Mouse (Mus musculus) stomach, embryonic 16.5 days (tissue): ENCODE results near the gene Mark4. TPM values are rescaled to one million over a fixed set of nuclear protein-coding genes. Genes with fewer than 3 reads are reported as not detected.

ENCODE experiments used
- ATAC-seq: fragments of 200-750 bp; cut with Nextera tagmentation; 2 replicates; pipeline ENCODE4 v1.8.0; 2017; ENCODE audit warnings: moderate number of reproducible peaks, moderate TSS enrichment; ENCODE audit not compliant: insufficient read depth, low FRiP score
- H3K27ac ChIP-seq: fragments of 300-500 bp; sonication (generic); 2 replicates; pipeline ENCODE4 v1.5.1; 2014; ENCODE audit warnings: low read length
- H3K27me3 ChIP-seq: fragments of 300-500 bp; sonication (generic); 2 replicates; pipeline ENCODE4 v1.6.1; 2014; ENCODE audit warnings: low read length, control low read depth, mixed read lengths; ENCODE audit not compliant: control insufficient read depth, insufficient read depth
- H3K36me3 ChIP-seq: fragments of 300-500 bp; sonication (generic); 2 replicates; pipeline ENCODE4 v1.6.1; 2014; ENCODE audit warnings: low read length; ENCODE audit not compliant: control insufficient read depth, insufficient read depth
- H3K4me1 ChIP-seq: fragments of 300-500 bp; sonication (generic); 2 replicates; pipeline ENCODE4 v1.6.1; 2014; ENCODE audit warnings: low read length, control low read depth, mixed read lengths; ENCODE audit not compliant: control insufficient read depth, insufficient read depth
- H3K4me2 ChIP-seq: fragments of 300-500 bp; sonication (generic); 2 replicates; pipeline ENCODE4 v1.6.1; 2014; ENCODE audit warnings: low read depth, low read length, mixed read lengths
- H3K4me3 ChIP-seq: fragments of 300-500 bp; sonication (generic); replicated peaks from 2 replicates; pipeline ENCODE4 v1.5.1; 2014; ENCODE audit warnings: mild to moderate bottlenecking, low read length
- H3K9ac ChIP-seq: fragments of 300-500 bp; sonication (generic); 2 replicates; pipeline ENCODE4 v1.6.1; 2014; ENCODE audit warnings: low read length
- H3K9me3 ChIP-seq: fragments of 300-500 bp; sonication (generic); replicated peaks from 2 replicates; pipeline ENCODE4 v1.6.1; 2016; ENCODE audit warnings: low read length, control low read depth; ENCODE audit not compliant: control insufficient read depth
- WGBS: fragments of 180-500 bp; shearing (Covaris S2); extraction: QIAGEN DNeasy Blood & Tissue Kit; methylation state at CpG from one replicate; pipeline ENCODE4 v1.1.7; 2014; 5-methylcytosine and 5-hydroxymethylcytosine counted together
- microRNA counts: library from miRNA; unstranded; fragments of <30 nt; microRNA quantifications from one replicate; lab custom pipeline; 2016
- microRNA-seq: library from miRNA; unstranded; fragments of <30 nt; microRNA quantifications from one replicate; pipeline ENCODE4, GENCODE M21; 2016
- polyA plus RNA-seq: library from polyadenylated mRNA; unstranded; fragments of >200 nt; fragmentation: Nextera tagmentation; extraction: Ambion mirVana; gene quantifications from 2 replicates; pipeline ENCODE4 v1.2.1, GENCODE M21; 2015

The Mark4 gene
- polyA plus RNA-seq, 1 experiment from 2014 or later, result 5.9 TPM

- Histone ChIP-seq H3K9ac (peak within 1 kb of the TSS; percentile 80), H3K27me3 (no peaks in the 10 kb centered on the region), H3K36me3 (peaks cover 9% of the 10 kb centered on the region), H3K27ac (no peak within 1 kb of the TSS), H3K9me3 (no peaks in the 10 kb centered on the region), H3K4me3 (peak within 1 kb of the TSS; percentile 90), H3K4me1 (peaks cover 10% of the 10 kb centered on the region), H3K4me2 (peak within 1 kb of the TSS; percentile 91)
- peak; percentile 96 for ATAC-seq
- WGBS, result 6% methylated on average over 46 of the region's 48 CpGs
Observed at GRCm38 (mm10) chr7:19381377-19382165, 77.0 kb downstream of the Mark4 start, which contains the start of gene Ercc2. Gene Ercc2 (plus strand): TSS chr7:19382010.

DNA sequence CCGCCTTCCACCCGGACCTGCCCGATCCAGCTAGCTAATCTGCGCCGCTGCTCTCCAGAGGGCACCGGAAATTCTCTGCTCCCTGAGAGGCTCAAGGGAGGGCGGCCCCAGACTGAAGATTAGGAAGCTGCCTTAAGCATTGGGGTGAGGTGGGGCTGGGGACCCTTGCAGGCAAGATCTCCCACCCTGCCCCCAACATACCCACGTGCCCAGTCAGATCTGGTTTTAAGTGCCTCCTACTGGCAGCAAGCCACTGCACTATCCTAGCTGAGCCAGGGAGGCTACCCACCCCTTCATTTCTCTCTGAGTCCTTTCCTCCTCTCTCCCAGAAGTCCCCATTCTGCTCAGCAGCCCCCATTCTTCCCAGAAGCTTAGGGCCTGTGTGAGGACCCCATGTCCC, 80.6 kb downstream of the Mark4 start:
- Histone ChIP-seq H3K36me3 (0 out of 2 replicates have a peak, but pooled peaks cover 6% of the 10 kb centered on the region), H3K9ac (no peak overlapping the region), H3K4me1 (peaks cover 6% of the 10 kb centered on the region), H3K27ac (no peak overlapping the region), H3K9me3 (no peaks in the 10 kb centered on the region), H3K27me3 (no peaks in the 10 kb centered on the region), H3K4me2 (no peak overlapping the region), H3K4me3 (no peak overlapping the region)
- ATAC-seq, result no peak
- WGBS, result 71% methylated on average over 8 of the region's 8 CpGs

GRCm38 (mm10) chr7:19376019-19376418, 82.6 kb downstream of the Mark4 start:
- Histone ChIP-seq H3K4me3 (no peak overlapping the region), H3K4me2 (no peak overlapping the region), H3K4me1 (no peaks in the 10 kb centered on the region), H3K9me3 (no peaks in the 10 kb centered on the region), H3K27me3 (no peaks in the 10 kb centered on the region), H3K36me3 (0 out of 2 replicates have a peak, but pooled peaks cover 6% of the 10 kb centered on the region), H3K9ac (no peak overlapping the region), H3K27ac (no peak overlapping the region)
- ATAC-seq, result no peak
- WGBS, result 81% methylated on average over 4 of the region's 4 CpGs

DNA sequence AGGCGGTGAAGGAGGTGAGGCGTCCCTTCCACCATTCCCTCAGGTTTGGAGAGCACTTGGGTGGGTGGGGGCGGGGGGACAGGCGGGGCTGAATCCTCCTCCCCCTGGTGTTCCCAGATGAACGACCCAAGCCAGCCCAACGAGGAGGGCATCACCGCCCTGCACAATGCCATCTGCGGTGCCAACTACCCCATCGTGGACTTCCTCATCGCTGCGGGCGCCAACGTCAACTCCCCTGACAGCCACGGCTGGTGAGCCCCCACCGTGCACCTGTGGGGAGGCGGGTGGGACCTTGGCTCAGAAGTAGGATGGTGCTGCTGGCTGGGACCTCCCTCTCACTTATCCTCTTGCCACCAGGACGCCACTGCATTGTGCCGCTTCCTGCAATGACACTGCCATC, 83.3 kb downstream of the Mark4 start:
- Histone ChIP-seq H3K9me3 (no peaks in the 10 kb centered on the region), H3K4me1 (no peaks in the 10 kb centered on the region), H3K4me3 (no peak overlapping the region), H3K27me3 (no peaks in the 10 kb centered on the region), H3K9ac (no peak overlapping the region), H3K4me2 (no peak overlapping the region), H3K27ac (no peak overlapping the region), H3K36me3 (0 out of 2 replicates have a peak, but pooled peaks cover 6% of the 10 kb centered on the region)
- 77% methylated on average over 18 of the region's 18 CpGs for WGBS
- no peak for ATAC-seq

MicroRNA genes within 50 kb of the gene (microRNA counts, 519-probe panel; counts per million panel counts)
- microRNA mmu-miR-343 (lab: Ali Mortazavi, UCI), result not detected

Small RNA genes within 50 kb of the gene (microRNA-seq; reads per million reads assigned to microRNA genes)
- gene Mir343, result not detected

Other genes with a start within 250 kb of the Mark4 start
- gene Gpr4, start 246.3 kb downstream of the Mark4 start, polyA plus RNA-seq, result 1.4 and 1.7 TPM in 2 replicates
- gene Opa3, start 230.5 kb downstream of the Mark4 start, polyA plus RNA-seq, result 33.0 and 34.5 TPM in 2 replicates
- 77.8 and 85.6 TPM in 2 replicates for gene Vasp, start 187.0 kb downstream of the Mark4 start, polyA plus RNA-seq
- gene Ppm1n, start 178.8 kb downstream of the Mark4 start, polyA plus RNA-seq, result 0.17 TPM in 1 of 2 replicates, not detected in the other
- gene Rtn2, start 176.2 kb downstream of the Mark4 start, polyA plus RNA-seq, result 14.8 and 21.7 TPM in 2 replicates
- 0.25 and 0.27 TPM in 2 replicates for gene Fosb, start 148.8 kb downstream of the Mark4 start, polyA plus RNA-seq
- gene Ercc1, start 114.0 kb downstream of the Mark4 start, polyA plus RNA-seq, result 61.4 and 66.5 TPM in 2 replicates
- gene Cd3eap, start 99.3 kb downstream of the Mark4 start, polyA plus RNA-seq, result 22.9 and 23.0 TPM in 2 replicates
- 7.8 and 9.6 TPM in 2 replicates for gene Ppp1r13l, start 99.1 kb downstream of the Mark4 start, polyA plus RNA-seq
- 11.7 and 11.8 TPM in 2 replicates for gene Ercc2, start 76.8 kb downstream of the Mark4 start, polyA plus RNA-seq
- 13.3 and 15.8 TPM in 2 replicates for gene Klc3, start 54.7 kb downstream of the Mark4 start, polyA plus RNA-seq
- gene Ckm, start 54.0 kb downstream of the Mark4 start, polyA plus RNA-seq, result 50.9 and 378 TPM in 2 replicates
- 0.71 and 0.85 TPM in 2 replicates for gene Exoc3l2, start 4.5 kb upstream of the Mark4 start, polyA plus RNA-seq
- 1.4 and 1.5 TPM in 2 replicates for gene Bloc1s3, start 49.5 kb upstream of the Mark4 start, polyA plus RNA-seq
- 101 and 102 TPM in 2 replicates for gene Trappc6a, start 49.6 kb upstream of the Mark4 start, polyA plus RNA-seq
- gene Nkpd1, start 59.0 kb upstream of the Mark4 start, polyA plus RNA-seq, result 1.8 and 3.3 TPM in 2 replicates
- gene Ppp1r37, start 104.3 kb upstream of the Mark4 start, polyA plus RNA-seq, result 19.1 and 20.4 TPM in 2 replicates
- 2.8 and 3.7 TPM in 2 replicates for gene Zfp296, start 118.5 kb upstream of the Mark4 start, polyA plus RNA-seq
- 141 and 153 TPM in 2 replicates for gene Gemin7, start 118.8 kb upstream of the Mark4 start, polyA plus RNA-seq
- 28.6 and 35.2 TPM in 2 replicates for gene Clasrp, start 145.7 kb upstream of the Mark4 start, polyA plus RNA-seq
- gene Relb, start 170.6 kb upstream of the Mark4 start, polyA plus RNA-seq, result 9.0 and 11.3 TPM in 2 replicates
- 58.2 and 59.4 TPM in 2 replicates for gene Clptm1, start 206.2 kb upstream of the Mark4 start, polyA plus RNA-seq
- 80.5 and 93.2 TPM in 2 replicates for gene Apoc2, start 219.1 kb upstream of the Mark4 start, polyA plus RNA-seq
- 1.2 and 7.2 TPM in 2 replicates for gene Gm44805, start 222.6 kb upstream of the Mark4 start, polyA plus RNA-seq
- 11.4 and 16.8 TPM in 2 replicates for gene Apoc4, start 222.7 kb upstream of the Mark4 start, polyA plus RNA-seq
- 38.3 and 53.4 TPM in 2 replicates for gene Apoc1, start 233.8 kb upstream of the Mark4 start, polyA plus RNA-seq
- gene Apoe, start 240.4 kb upstream of the Mark4 start, polyA plus RNA-seq, result 385 and 438 TPM in 2 replicates